Mouse (Mus musculus) G1E (cell line): Measurements from ENCODE around the gene Ppara.

ENCODE experiments used
- CTCF ChIP-seq: IDR thresholded peaks from 2 replicates; pipeline ENCODE4 v1.5.1; 2012; ENCODE audit warnings: low read depth, low read length, inconsistent platforms, mixed read lengths
- GATA1 ChIP-seq: IDR thresholded peaks from 2 replicates; pipeline ENCODE4 v1.6.1; 2012; ENCODE audit warnings: borderline replicate concordance, low read length, inconsistent platforms, mixed read lengths
- GATA2 ChIP-seq: IDR thresholded peaks from 2 replicates; pipeline ENCODE4 v1.6.1; 2012; ENCODE audit warnings: low read depth, low read length, inconsistent platforms, borderline replicate concordance
- POLR2AphosphoS5 ChIP-seq: IDR thresholded peaks from 2 replicates; pipeline ENCODE4 v1.6.1; 2012; ENCODE audit warnings: low read depth, low read length, inconsistent platforms; ENCODE audit not compliant: insufficient replicate concordance
- TAL1 ChIP-seq: conservative IDR thresholded peaks from 2 replicates; pipeline ENCODE4 v1.6.1; 2012; ENCODE audit warnings: low read depth, low read length, inconsistent platforms, mixed read lengths

DNA sequence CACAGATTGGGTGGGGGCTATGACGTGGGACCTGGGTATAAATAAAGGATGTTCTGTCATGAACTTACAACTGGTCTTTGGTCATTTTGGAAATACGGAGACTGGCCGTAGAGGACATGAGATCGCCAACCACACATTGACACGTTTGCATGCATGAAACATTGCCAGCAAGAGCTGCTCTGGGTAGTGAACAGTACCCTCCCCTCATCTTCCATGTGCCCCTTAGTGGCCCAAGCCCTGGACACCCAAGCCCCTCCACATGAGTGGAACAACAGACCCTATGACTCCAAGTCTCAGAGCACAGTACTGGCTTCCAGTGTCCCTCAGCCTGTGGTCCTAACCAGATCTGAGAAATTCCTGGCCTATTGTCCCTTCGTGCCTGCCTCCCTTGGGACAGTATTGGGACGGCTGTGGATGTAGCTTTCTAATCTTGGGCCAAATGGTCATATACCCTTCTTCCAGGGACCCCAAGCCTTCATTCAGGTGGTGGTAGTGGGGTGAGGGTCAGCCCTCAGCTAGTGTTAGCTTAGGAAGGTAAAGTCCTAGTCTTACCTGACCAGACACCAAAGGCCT lies 27.2 kb upstream of the Ppara start:
- TF ChIP-seq POLR2AphosphoS5 (no peak), CTCF (no peak), TAL1 (no peak), GATA1 (no peak), GATA2 (no peak)
